Mouse (Mus musculus) pancreas, adult 10 weeks (tissue): ENCODE results near the gene Lzic. TPM values are rescaled to one million over a fixed set of nuclear protein-coding genes. Genes with fewer than 3 reads are reported as not detected.

Source experiments
- polyA plus RNA-seq: library from polyadenylated mRNA; stranded (reverse); fragments of 350-450 nt; fragmentation: Illumina TruSeq; extraction: RNeasy Lipid Tissue Mini Kit (QIAGEN cat#74804); gene quantifications from one replicate; pipeline ENCODE4 v1.2.3, GENCODE M21; 2015; ENCODE audit warnings: low read depth, low replicate concordance; ENCODE audit not compliant: insufficient read depth

The Lzic gene
- 2.4 TPM for polyA plus RNA-seq

GRCm38 (mm10) chr4:149485053-149485824 lies at the start of gene Lzic, which contains the start of gene Nmnat1:
Gene Lzic (plus strand): TSS chr4:149485229.
Gene Nmnat1 (minus strand): TSS chr4:149485202.

GRCm38 (mm10) chr4:149454879-149455278 lies 30.1 kb upstream of the Lzic start, which contains the start of gene Rbp7:
Gene Rbp7 (minus strand): TSS chr4:149454978.

DNA sequence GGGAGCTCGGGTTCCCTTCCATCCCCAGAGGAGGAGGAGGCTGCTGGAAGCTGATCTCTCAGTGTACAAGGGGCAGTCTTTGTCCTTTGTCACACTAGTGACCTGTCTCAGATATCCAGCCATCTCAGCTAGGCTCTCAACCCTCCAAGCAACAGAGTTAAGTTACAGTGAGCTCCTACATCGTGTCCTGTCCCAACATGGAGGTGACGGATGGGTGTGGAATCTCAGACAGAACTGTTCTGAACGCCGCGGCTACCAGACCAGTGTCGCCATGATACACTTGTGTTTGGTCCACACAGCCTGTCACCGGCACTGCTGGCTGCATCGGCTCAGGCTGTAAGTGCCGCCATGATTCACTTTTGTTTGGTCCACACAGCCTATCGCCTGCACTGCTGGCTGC lies 8.0 kb upstream of the Lzic start, which contains the start of gene Tmem274:
TSS of gene Tmem274 (plus strand) at position 301 of the 400 bp plus-strand sequence.

GRCm38 (mm10) chr4:149517868-149518340 lies 32.9 kb downstream of the Lzic start, which contains the start of gene Ctnnbip1:
Gene Ctnnbip1 (plus strand): TSS chr4:149518236.

Other genes starting within 250 kb of the Lzic start
- gene Kif1b, start 177.5 kb upstream of the Lzic start, polyA plus RNA-seq, result 12.5 TPM
- gene Ube4b, start 58.5 kb upstream of the Lzic start, polyA plus RNA-seq, result 16.4 TPM
- gene Rbp7, start 30.3 kb upstream of the Lzic start, polyA plus RNA-seq, result 36.2 TPM
- gene Tmem274, start 7.9 kb upstream of the Lzic start, polyA plus RNA-seq, result not detected
- 2.5 TPM for gene Nmnat1, start within 50 bp of the Lzic start, polyA plus RNA-seq
- gene Ctnnbip1, start 33.0 kb downstream of the Lzic start, polyA plus RNA-seq, result 5.2 TPM
- gene Clstn1, start 101.2 kb downstream of the Lzic start, polyA plus RNA-seq, result 27.4 TPM
- 1.4 TPM for gene Pik3cd, start 217.3 kb downstream of the Lzic start, polyA plus RNA-seq